Mouse (Mus musculus): Measurements from ENCODE around the gene Gm20532. TPM values are rescaled to one million over a fixed set of nuclear protein-coding genes. Genes with fewer than 3 reads are reported as not detected.

Gene Gm20532
- not detected for total RNA-seq (2022)

DNA sequence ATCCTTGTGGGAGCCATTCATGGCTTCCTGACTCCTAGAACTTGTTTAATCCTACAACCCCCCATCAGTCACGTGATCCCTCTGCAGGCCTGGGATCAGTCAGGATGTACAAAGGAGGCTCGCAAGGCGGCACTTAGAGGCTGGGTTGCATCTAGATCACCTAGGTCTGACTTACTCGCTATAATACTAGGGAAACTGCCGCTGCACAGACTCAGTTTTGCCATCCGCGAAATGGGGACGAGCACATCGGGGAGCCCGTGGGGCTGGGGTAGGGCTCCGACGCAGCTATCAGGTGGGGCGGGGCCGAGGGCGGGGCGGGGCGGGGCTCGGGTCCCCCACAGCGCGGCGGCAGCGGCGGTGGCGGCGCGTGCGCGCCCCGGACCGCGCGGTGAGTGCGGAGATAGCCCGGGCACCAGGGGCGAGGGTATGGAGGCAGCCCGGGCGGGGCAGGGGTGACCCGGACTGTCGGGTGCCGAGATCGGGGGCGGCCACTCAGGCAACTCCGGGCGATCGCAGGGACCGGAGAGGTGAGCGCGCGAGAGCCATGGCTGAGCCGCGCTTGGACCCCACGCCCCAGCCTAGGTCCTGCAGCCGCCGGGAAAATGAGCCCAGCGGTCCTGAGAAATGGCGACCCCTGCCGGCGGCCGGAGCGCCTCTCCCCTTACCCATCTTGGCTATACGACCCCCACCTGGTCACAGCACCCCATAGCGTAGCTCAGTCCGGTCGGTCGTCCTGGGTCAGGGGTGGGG lies at the start of gene Gm20532:
Gene Gm20532 (plus strand): TSS at position 346 of the 750 bp plus-strand sequence.
- DNase-seq (ENCODE audit: low spot score in 2 of 2), result peak; percentile 33 to 66

DNA sequence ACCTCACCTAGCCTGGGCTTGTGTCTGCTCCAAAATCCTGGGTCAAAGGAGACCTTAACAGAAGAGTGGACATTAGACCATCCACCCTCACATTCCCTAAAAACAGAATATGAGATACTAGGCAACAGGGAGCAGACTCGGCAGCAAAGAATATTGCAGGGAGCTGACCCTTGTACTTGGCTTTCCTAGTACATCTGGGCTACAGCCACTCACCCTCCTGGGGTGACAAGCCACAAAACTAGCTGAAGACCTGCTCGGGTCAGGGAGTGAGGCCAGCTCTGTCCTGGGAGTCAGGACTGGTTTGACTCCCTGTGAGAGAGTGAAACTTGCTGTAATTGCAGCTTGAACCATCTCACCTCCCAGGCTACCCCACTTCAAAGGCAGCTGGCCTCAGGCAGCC lies 46.9 kb upstream of the Gm20532 start:
- DNase-seq (ENCODE audit: low spot score in 2 of 2), result no peak

GRCm38 (mm10) chr2:26540721-26541120 lies 45.7 kb upstream of the Gm20532 start:
- no peak for DNase-seq (ENCODE audit: low spot score in 2 of 2)

DNA sequence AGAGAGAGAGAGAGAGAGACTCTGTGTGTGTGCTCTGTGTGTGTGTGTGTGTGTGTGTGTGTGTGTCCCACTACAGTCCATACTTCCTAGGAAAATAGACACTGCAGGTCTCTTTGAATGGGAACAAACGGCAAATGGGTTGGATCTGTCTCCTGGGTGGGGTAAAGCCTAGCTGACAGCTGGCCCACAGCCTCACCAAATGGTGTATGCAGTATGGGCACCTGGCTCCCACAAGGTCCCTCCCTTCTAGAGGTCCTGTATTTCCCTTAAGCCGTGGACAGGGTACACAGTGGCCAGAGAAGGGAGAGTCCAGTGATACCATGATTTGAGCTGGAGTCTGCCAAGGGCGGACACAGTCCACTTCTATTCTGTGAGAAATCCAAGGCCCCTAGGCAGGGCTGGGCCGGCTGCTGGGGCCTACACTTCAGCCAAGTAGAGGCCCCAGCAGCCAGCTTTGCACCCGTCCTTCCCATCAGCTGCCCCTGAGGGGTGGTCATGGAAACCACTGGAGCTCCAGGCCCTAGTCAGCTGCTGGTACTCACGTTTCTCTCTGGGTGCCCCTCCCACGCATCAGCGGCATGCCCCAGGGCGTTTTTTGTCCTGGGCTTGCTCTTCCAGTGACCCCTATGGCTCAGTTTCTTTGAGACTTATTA lies 45.1 kb upstream of the Gm20532 start:
- no peak for DNase-seq (ENCODE audit: low spot score in 2 of 2)

DNA sequence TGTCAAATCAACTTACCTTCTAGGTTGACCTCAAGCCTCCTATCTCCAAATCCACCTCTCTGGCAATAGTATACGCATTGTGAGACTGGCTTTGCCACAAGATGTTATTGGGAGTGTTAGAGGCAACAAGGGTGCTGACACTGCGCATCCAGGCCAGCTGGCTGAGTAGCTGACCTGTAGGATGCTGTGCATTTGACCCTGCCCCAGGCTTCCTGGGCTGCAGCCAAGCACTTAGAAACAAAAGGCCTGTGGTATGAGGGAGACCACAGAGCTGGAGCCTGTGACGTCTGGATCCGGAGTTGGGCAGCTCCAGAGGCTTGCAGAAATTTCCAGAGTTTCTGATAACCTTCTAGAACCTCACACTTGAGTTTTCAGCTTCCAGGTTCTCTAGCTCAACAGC lies 43.3 kb upstream of the Gm20532 start:
- DNase-seq (ENCODE audit: low spot score in 2 of 2), result no peak

- no peak for DNase-seq (ENCODE audit: low spot score in 2 of 2)
Measured at GRCm38 (mm10) chr2:26543768-26544167, 42.7 kb upstream of the Gm20532 start.

DNA sequence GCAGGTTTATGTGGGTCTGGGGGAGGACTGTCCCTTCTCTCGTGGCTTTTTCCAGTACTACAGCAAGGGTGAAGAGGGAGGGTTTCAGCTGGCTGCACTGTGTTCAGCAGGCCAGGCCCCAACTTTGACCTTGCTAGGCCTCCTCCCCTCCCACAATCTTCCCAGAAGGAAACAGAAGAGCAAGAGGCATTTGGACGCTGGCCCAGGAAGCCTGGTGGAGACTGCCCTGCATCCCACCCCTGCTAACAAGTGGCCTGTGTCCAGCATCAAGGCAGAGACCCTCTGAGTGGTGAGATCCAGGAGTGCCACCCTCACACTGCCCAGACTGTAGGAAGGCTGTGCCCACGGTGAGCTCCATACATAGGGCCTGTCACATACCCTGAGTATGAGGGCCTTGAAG lies 42.2 kb upstream of the Gm20532 start:
- DNase-seq (ENCODE audit: low spot score in 2 of 2), result no peak

- no peak for DNase-seq (ENCODE audit: low spot score in 2 of 2)
Measured at GRCm38 (mm10) chr2:26547481-26547880, 39.0 kb upstream of the Gm20532 start.

GRCm38 (mm10) chr2:26549801-26550200 lies 36.6 kb upstream of the Gm20532 start:
- DNase-seq (ENCODE audit: low spot score in 2 of 2), result no peak

GRCm38 (mm10) chr2:26550205-26550604 lies 36.2 kb upstream of the Gm20532 start:
- DNase-seq (ENCODE audit: low spot score in 2 of 2), result no peak

DNA sequence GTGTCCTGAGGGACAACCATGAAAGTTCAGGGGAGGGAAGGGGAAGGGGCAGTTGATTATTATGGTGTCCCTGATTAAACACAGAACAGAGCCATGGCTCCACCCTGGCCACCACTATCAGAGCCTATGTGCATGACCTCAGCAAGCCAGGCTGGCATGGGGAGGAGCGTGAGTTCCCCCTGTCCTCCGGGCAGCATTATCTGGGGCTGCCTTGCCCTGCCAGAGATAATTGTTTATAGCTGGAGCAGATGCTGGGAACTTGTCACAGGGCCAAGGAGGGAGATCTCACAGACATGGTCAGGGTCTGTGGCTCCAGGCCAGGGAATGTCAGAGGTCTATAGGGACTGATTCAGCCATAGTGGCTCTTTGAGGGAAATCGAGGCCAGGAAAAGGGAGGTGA lies 35.7 kb upstream of the Gm20532 start:
- no peak for DNase-seq (ENCODE audit: low spot score in 2 of 2)

DNA sequence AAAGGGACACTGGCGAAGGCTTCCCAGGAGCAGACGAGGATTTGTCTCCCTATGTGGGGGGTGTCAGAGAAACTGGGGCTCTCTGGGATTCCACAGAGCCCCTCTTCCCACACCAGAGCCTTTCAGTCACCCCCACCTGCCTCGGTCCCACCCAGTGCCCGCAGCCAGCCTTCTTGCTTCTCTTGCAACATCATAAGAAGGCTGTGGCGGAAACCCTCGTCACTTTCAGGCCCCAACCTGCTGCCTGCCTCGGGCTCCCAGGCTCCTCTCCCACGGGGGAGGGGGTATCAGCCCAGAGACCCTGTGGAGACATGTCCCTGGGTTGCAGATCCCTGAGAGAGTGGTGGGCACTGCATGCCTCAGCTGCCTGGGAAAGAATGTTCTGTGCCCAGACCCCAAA lies 35.0 kb upstream of the Gm20532 start:
- no peak for DNase-seq (ENCODE audit: low spot score in 2 of 2)

- DNase-seq (ENCODE audit: low spot score in 2 of 2), result no peak
Measured at GRCm38 (mm10) chr2:26552066-26552465, 34.4 kb upstream of the Gm20532 start.

- no peak for DNase-seq (ENCODE audit: low spot score in 2 of 2)
Measured at GRCm38 (mm10) chr2:26553904-26554303, 32.5 kb upstream of the Gm20532 start.

DNA sequence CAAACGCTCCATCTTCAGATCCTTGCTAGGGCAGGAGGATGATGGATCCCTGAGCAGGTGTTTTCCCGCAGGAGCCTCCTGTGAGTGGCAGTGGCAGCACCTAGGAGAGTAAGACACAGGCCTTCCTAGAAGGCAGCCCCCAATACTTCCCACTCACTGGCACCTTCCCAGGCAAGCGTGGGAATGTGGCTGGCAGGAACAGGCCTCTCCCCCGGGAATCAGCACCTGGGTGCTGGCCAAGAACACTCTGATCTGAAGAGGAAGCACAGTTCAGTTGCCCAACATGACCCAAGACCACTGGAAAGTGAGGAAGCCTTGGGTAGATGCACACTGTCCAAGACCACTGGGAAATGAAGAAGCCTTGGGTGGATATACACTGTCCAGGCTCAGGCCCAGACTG lies 31.4 kb upstream of the Gm20532 start:
- peak; percentile 57 to 74 for DNase-seq (ENCODE audit: low spot score in 2 of 2)

DNA sequence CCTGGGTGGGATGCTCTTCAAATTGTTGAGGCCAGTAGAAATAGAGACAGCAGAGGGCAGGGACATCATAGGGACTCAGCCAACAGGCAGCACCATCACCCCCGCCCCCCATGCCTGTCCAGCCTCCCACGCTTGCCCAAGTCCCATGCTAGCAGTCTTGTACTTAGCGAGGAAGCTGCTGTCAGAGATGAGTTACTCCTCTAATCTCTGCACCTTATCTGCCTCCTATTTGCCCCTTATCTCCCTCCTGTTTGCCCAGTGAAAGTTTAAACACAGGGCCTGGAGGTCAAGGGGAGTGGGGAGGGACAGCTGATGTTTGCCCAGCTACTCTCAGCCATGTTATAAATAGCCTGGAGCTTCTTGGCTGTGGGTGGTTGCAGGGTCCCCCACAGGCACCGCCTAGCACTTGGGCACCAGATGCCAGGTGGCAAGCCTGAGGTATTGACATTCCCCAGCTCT lies 29.9 kb upstream of the Gm20532 start:
- no peak for DNase-seq (ENCODE audit: low spot score in 2 of 2)

DNA sequence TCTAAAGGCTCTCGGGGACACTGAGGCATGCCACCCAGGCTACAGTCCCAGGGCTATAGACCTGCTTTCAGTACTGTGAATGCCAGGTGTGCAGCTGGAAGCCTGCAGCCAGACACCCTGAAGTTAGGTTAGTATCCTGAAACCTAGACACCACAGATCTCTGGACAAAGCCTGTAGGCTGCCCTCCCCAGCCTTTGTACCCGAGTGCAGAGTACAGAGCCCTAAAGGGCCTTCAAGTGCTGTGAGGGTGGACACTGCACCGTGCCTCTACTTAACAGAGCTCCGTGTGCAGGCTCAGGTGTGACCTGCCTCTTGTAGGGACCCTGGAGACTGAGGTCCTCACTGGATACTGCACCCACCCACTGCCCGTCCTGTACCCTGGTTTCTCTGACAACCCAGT lies 25.9 kb upstream of the Gm20532 start:
- no peak for DNase-seq (ENCODE audit: low spot score in 2 of 2)

DNA sequence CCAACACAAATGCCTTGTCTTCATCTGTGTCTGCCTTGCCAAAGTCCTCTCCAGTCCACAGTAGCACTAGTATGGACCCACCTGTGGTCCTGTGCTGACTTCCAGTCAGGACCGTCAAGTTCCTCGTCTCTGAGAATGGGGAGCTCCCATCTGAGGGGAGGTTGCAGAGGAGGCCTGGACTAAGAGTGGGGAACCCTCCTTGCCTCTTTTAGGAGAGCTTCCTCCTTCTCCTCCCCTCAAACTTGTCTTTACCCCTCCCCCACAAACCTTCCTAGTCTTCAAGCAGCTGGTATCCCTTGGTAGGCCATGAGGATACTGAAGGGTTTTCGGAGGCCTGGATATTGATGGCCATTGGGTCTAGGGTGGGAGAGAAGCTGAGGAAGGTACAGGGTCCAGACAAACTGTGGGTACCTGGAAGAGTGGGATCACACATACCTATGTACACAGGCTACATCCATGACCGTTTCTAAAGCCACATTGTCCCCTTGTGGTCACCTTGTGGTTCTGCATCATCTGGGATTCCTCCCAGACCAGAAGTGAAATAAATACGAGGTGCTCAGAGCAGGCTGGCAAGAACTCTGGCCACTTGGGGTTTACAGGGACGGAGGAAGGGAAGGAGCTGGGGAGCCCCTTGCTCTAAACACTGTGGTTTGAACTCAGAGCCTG lies 25.0 kb upstream of the Gm20532 start:
- DNase-seq (ENCODE audit: low spot score in 2 of 2), result peak in 1 of 2 experiments; percentile 34

DNA sequence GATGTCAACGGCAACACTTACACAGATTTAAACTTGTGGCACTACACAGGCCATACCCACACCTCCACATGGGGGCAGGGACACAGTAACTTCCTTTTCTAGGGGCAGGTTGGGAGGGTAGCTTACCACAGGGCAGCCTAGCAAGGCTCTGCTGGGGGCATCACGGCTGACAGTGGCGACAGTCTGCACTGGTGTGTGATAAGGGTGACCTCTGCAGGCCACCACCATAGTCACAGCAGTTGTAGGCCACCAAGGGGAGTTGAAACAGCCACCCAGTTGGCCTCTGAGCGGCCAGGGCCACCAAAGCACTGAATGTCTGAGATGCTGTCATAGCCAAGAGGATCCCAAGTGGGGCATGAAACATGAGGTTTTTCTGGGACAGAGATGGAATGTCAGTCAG lies 20.2 kb upstream of the Gm20532 start:
- peak in 1 of 2 experiments; percentile 47 for DNase-seq (ENCODE audit: low spot score in 2 of 2)

DNA sequence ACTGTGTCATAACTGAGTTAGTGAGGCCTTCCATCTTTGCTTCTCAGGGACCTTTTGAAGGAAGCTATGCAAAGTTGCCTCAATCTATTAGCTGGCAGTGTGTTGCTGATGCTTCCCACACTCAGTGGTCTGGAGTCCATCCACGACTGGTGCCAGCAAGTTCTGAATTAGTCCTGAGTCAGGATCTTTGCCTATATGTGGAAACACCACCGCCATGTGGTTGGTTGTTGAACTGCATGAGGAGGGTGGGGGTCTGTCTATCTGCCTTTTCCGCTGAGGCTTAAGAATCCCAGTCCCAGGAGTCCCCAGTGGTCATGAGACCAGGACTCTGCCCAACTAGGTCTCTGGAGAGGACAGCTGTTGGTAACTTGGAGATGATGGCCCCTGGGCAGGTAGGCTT lies 16.4 kb upstream of the Gm20532 start:
- peak in 1 of 2 experiments; percentile 54 for DNase-seq (ENCODE audit: low spot score in 2 of 2)

DNA sequence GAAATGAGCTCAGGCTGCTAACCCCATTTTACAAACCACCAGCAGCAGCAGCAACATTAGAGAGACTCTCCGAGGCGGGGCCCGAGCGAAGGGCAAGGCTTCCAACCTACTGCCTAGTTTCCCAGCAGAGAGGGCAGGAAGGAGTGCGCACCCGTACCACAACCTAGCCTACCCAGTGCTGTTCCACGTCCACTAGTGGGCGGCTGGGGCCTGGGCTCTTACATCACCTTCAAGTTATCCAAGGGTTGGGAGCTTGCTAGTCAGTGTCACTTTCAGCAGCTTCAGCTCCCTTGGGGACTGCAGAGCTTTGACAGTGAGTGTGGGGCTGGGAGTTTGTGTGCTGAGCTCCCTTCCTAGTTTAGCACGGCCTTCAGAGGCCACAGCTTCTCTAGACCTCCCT lies 15.0 kb upstream of the Gm20532 start:
- no peak for DNase-seq (ENCODE audit: low spot score in 2 of 2)

DNA sequence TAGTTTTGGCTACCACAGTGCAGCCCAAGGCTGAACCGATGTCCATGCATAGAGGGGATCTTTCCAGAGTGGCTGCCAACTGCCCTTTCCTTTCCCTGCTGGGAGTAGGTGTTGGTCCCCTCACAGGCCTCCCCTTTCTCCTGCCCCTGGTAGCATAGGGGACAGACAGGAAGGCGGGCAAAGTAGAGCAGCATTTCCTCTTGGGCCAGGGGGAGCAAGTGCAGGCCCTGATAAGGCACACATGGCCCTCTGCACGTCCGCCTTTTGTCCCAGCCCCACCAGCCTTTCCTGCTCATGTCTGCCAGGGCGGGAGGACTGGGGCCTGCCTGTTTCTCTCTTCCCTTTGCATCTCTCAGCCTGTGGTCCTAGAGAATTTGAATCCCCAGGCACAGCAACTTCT lies 14.6 kb upstream of the Gm20532 start:
- DNase-seq (ENCODE audit: low spot score in 2 of 2), result no peak

Measured in layer of hippocampus, adult 8-10 months (tissue).